ENCODE assay signal across 8 mouse cellular contexts in genomic region chr10:91032399-91032798, GRCm38 (mm10). TPM values are rescaled to one million over a fixed set of nuclear protein-coding genes. Genes with fewer than 3 reads are reported as not detected.
A peak's percentile ranks its signal among the peaks of the same experiment; 100 is the strongest.
DNase-seq lines count a peak whose midpoint lies in the region; ATAC-seq and TF ChIP-seq lines count a peak whose summit lies in the region.

No protein-coding gene starts in this region.

- H3K36me3 ChIP-seq in kidney, adult 2 months (ENCODE audit: control insufficient read depth, insufficient read depth, low read length), result no peaks in the 10 kb centered on the region
- H3K36me3 ChIP-seq in limb, embryonic 11.5 days (ENCODE audit: control insufficient read depth, insufficient read depth, low read length), result no peaks in the 10 kb centered on the region; the same call in 1 of the 2 replicates
- peaks cover 3% of the 10 kb centered on the region; the same call in 1 of the 2 replicates for H3K36me3 ChIP-seq in midbrain, embryonic 15.5 days (replicated peaks)

- DNase-seq in 3T3-L1 (ENCODE audit: low read depth, low spot score), result peak; percentile 81
- DNase-seq in adrenal gland, postnatal 10 days, result peak; percentile 85
- peak; percentile 70 for DNase-seq in embryo, embryonic 9.5 days (ENCODE audit: extremely low spot score)
- DNase-seq in kidney, adult 2 months, result peak; percentile 80
- DNase-seq in limb, embryonic 11.5 days (ENCODE audit: low spot score), result peak; percentile 89
- DNase-seq in spleen, postnatal 10 days (ENCODE audit: low spot score in 2 of 2), result peak; percentile 49 to 84

- no peak overlapping the region for H3K4me3 ChIP-seq in kidney, adult 2 months (ENCODE audit: insufficient read depth, low read depth, low read length)
- H3K4me3 ChIP-seq in limb, embryonic 11.5 days (ENCODE audit: low read depth, low read length), result no peak overlapping the region
- H3K4me3 ChIP-seq in midbrain, embryonic 15.5 days, result no peak overlapping the region

- peak; percentile 99 for ATAC-seq in granulocyte monocyte progenitor cell, adult 5-6 weeks (replicated peaks; ENCODE audit: poor library complexity, severe bottlenecking)
- 0 out of 2 replicates have a peak, but pooled peaks have one; percentile 35 for ATAC-seq in limb, embryonic 11.5 days (ENCODE audit: insufficient number of reproducible peaks, low FRiP score, low TSS enrichment, low read depth)
- ATAC-seq in midbrain, embryonic 15.5 days (replicated peaks), result peak; percentile 87

- no peak overlapping the region for H3K27ac ChIP-seq in kidney, adult 2 months (ENCODE audit: insufficient read depth, low read depth, low read length)
- no peak overlapping the region for H3K27ac ChIP-seq in limb, embryonic 11.5 days (replicated peaks; ENCODE audit: low read depth, low read length)
- no peak overlapping the region for H3K27ac ChIP-seq in midbrain, embryonic 15.5 days

- 20% methylated on average over 4 of the region's 4 CpGs for WGBS in kidney, adult 2 months
- 20% methylated on average over 4 of the region's 4 CpGs for WGBS in limb, embryonic 11.5 days
- 15% methylated on average over 4 of the region's 4 CpGs for WGBS in midbrain, embryonic 15.5 days

- no peaks in the 10 kb centered on the region for H3K27me3 ChIP-seq in kidney, adult 2 months (replicated peaks; ENCODE audit: control insufficient read depth, insufficient read depth, low read length)
- H3K27me3 ChIP-seq in limb, embryonic 11.5 days (ENCODE audit: control insufficient read depth, insufficient read depth, low read length), result no peaks in the 10 kb centered on the region
- no peaks in the 10 kb centered on the region for H3K27me3 ChIP-seq in midbrain, embryonic 15.5 days (replicated peaks)

- TF ChIP-seq POLR2A in kidney, adult 2 months (IDR thresholded peaks at IDR 0.05; ENCODE audit: low read depth, low read length), result no peak

- no peaks in the 10 kb centered on the region for H3K4me1 ChIP-seq in kidney, adult 2 months (ENCODE audit: control insufficient read depth, insufficient read depth, low read length)
- H3K4me1 ChIP-seq in limb, embryonic 11.5 days (ENCODE audit: control insufficient read depth, insufficient read depth, low read length), result no peaks in the 10 kb centered on the region
- no peaks in the 10 kb centered on the region for H3K4me1 ChIP-seq in midbrain, embryonic 15.5 days

- H3K9me3 ChIP-seq in limb, embryonic 11.5 days (ENCODE audit: control insufficient read depth, low read length), result no peaks in the 10 kb centered on the region
- no peaks in the 10 kb centered on the region for H3K9me3 ChIP-seq in midbrain, embryonic 15.5 days

- no peak overlapping the region for H3K4me2 ChIP-seq in limb, embryonic 11.5 days (ENCODE audit: low read depth, severe bottlenecking)
- no peak overlapping the region for H3K4me2 ChIP-seq in midbrain, embryonic 15.5 days

- peak; percentile 93 for TF ChIP-seq CTCF in kidney, adult 2 months (conservative IDR thresholded peaks at IDR 0.05; ENCODE audit: insufficient read depth, insufficient read length, low read depth, low read length)

- no peak overlapping the region for H3K9ac ChIP-seq in limb, embryonic 11.5 days (ENCODE audit: low read length)
- H3K9ac ChIP-seq in midbrain, embryonic 15.5 days, result no peak overlapping the region

RNA-seq across cellular contexts. Expression of gene Apaf1, which starts 50.2 kb away (rescaled TPM):
- 10 to 100 TPM; 13.5 to 14.7 TPM for total RNA-seq in adrenal gland, postnatal 10 days (2021)
- 63.4 and 87.2 TPM in 2 replicates for total RNA-seq in granulocyte monocyte progenitor cell, adult 5-6 weeks (2014; fragmentation: Nextera tagmentation)
- 29.6 and 36.4 TPM in 2 replicates for total RNA-seq in granulocyte monocyte progenitor cell, adult 5-6 weeks (2017)
- polyA plus RNA-seq in kidney, adult 2 months (2012; rRNA removed), result 3.1 and 4.4 TPM in 2 replicates
- polyA plus RNA-seq in limb, embryonic 11.5 days (2014; fragmentation: Nextera tagmentation; extraction: Ambion mirVana), result 29.1 and 33.0 TPM in 2 replicates
- polyA plus RNA-seq in midbrain, embryonic 15.5 days (2015; fragmentation: Nextera tagmentation; extraction: Ambion mirVana), result 21.4 and 24.7 TPM in 2 replicates

RNA-seq across cellular contexts. Expression of gene Ikbip, which starts 50.3 kb away (rescaled TPM):
- 10 to 100 TPM; 30.4 to 34.5 TPM for total RNA-seq in adrenal gland, postnatal 10 days (2021)
- 14.1 and 18.8 TPM in 2 replicates for total RNA-seq in granulocyte monocyte progenitor cell, adult 5-6 weeks (2014; fragmentation: Nextera tagmentation)
- 29.7 and 35.7 TPM in 2 replicates for total RNA-seq in granulocyte monocyte progenitor cell, adult 5-6 weeks (2017)
- polyA plus RNA-seq in kidney, adult 2 months (2012; rRNA removed), result 3.4 and 5.7 TPM in 2 replicates
- polyA plus RNA-seq in limb, embryonic 11.5 days (2014; fragmentation: Nextera tagmentation; extraction: Ambion mirVana), result 25.3 and 27.1 TPM in 2 replicates
- polyA plus RNA-seq in midbrain, embryonic 15.5 days (2015; fragmentation: Nextera tagmentation; extraction: Ambion mirVana), result 17.6 and 17.7 TPM in 2 replicates

Comparison
In these comparisons a context has a peak if more than half of its experiments do, and no peak if none do; other contexts are left out.
1. ATAC-seq: peak in every context shown above with its lines; median percentile 99 in granulocyte monocyte progenitor cell, adult 5-6 weeks; 87 in midbrain, embryonic 15.5 days; 35 in limb, embryonic 11.5 days.